Mouse (Mus musculus) retina, postnatal 1 day (tissue): ENCODE measurements around the gene Gm12888.
"Not testable (repeated sequence)": the region's sequence is repeated elsewhere in the genome, so short reads cannot be mapped to it uniquely, and the experiment has no call there.

Experiments
- DNase-seq: peaks from one replicate; pipeline ENCODE4 v3.0.0-alpha.2; 2012

Gm12888 gene

DNA sequence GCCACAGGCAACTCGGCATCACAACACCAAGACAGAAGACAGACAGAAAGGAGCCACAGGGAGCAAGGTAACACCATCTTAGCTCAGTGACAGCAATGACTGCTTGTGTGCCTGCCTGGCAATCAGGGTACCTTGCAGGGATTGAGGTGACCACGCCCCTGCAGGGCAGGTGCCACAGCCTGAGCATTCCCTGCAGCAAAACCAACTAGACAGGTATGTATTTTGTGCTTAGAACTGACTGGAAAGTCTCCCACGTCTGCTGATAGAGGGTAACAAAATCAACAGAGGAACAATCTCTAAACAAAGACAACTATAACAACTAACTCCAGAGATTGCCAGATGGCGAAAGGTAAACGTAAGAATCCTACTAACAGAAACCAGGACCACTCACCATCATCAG, at the start of gene Gm12888:
TSS of gene Gm12888 (minus strand) at position 101 of the 400 bp plus-strand sequence.
- DNase-seq: not testable (repeated sequence)
